Mouse (Mus musculus) lung, postnatal 0 days (tissue): ENCODE measurements around the gene Lmntd1.

Experiments
- CTCF ChIP-seq: IDR thresholded peaks from 2 replicates; pipeline ENCODE4 v1.5.1; 2016; ENCODE audit warnings: antibody characterized with exemption, mild to moderate bottlenecking
- EP300 ChIP-seq: IDR thresholded peaks from 2 replicates; pipeline ENCODE4 v1.6.1; 2016; ENCODE audit warnings: antibody characterized with exemption, mild to moderate bottlenecking, control low read depth

DNA sequence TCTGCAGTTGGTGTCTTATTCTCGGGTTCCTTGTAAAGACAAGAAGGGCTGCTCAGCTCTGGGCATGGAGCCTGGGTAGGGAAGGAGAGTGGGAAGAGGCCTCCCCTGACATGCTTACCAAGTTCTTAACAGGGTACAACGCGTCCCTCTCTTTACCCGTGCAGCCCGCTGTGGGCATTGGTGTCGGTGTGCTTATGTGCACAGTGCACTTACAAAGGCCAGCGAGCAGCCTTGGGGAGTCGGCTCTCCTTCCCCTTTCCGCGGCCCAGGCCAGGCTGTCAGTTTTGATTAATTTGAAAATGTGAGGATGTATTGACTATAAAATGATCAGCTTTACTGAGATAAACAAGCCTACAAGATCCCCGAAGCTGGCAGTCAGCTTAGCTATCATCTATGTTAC is 46.8 kb upstream of the Lmntd1 start:
- TF ChIP-seq EP300 (no peak), CTCF (no peak)
